Mouse (Mus musculus) midbrain, postnatal 0 days (tissue): ENCODE data around the gene Polr2h. TPM values are rescaled to one million over a fixed set of nuclear protein-coding genes. Genes with fewer than 3 reads are reported as not detected.

ENCODE experiments used
- ATAC-seq: fragments of 200-750 bp; cut with Nextera tagmentation; 2 replicates; pipeline ENCODE4 v1.8.0; 2017; ENCODE audit warnings: moderate number of reproducible peaks, mild to moderate bottlenecking, moderate TSS enrichment, moderate library complexity; ENCODE audit not compliant: low FRiP score
- DNase-seq: peaks from one replicate; pipeline ENCODE4 v3.0.0-alpha.2; 2015; ENCODE audit warnings: low spot score
- H3K27ac ChIP-seq: fragments of 300-500 bp; sonication (generic); 2 replicates; pipeline ENCODE4 v1.5.1; 2014; ENCODE audit warnings: low read depth, mild to moderate bottlenecking, low read length, mixed read lengths
- H3K27me3 ChIP-seq: fragments of 300-500 bp; sonication (generic); 2 replicates; pipeline ENCODE4 v1.6.1; 2014; ENCODE audit warnings: low read length, control low read depth, mixed read lengths; ENCODE audit not compliant: insufficient read depth
- H3K36me3 ChIP-seq: fragments of 300-500 bp; sonication (generic); 2 replicates; pipeline ENCODE4 v1.6.1; 2014; ENCODE audit warnings: low read length, control low read depth, mixed read lengths; ENCODE audit not compliant: insufficient read depth
- H3K4me1 ChIP-seq: fragments of 300-500 bp; sonication (generic); 2 replicates; pipeline ENCODE4 v1.6.1; 2014; ENCODE audit warnings: mild to moderate bottlenecking, control low read depth, antibody characterized with exemption, low read length, mixed read lengths; ENCODE audit not compliant: insufficient read depth
- H3K4me2 ChIP-seq: fragments of 300-500 bp; sonication (generic); 2 replicates; pipeline ENCODE4 v1.6.1; 2014; ENCODE audit warnings: low read depth, mild to moderate bottlenecking, low read length, mixed read lengths; ENCODE audit not compliant: poor library complexity, severe bottlenecking
- H3K4me3 ChIP-seq: fragments of 300-500 bp; sonication (generic); 2 replicates; pipeline ENCODE4 v1.5.1; 2014; ENCODE audit warnings: low read depth, mild to moderate bottlenecking, low read length, moderate library complexity
- H3K9ac ChIP-seq: fragments of 300-500 bp; sonication (generic); replicated peaks from 2 replicates; pipeline ENCODE4 v1.6.1; 2014; ENCODE audit warnings: mild to moderate bottlenecking, low read length, moderate library complexity, mixed read lengths; ENCODE audit not compliant: poor library complexity, severe bottlenecking
- H3K9me3 ChIP-seq: fragments of 300-500 bp; sonication (generic); 2 replicates; pipeline ENCODE4 v1.6.1; 2016; ENCODE audit warnings: low read length, control low read depth
- CTCF ChIP-seq: IDR thresholded peaks from 2 replicates; pipeline ENCODE4 v1.5.1; 2016; ENCODE audit warnings: antibody characterized with exemption, mild to moderate bottlenecking
- WGBS: fragments of 180-500 bp; shearing (Covaris S2); extraction: QIAGEN DNeasy Blood & Tissue Kit; methylation state at CpG from one replicate; pipeline ENCODE4 v1.1.7; 2014; 5-methylcytosine and 5-hydroxymethylcytosine counted together
- polyA plus RNA-seq: library from polyadenylated mRNA; unstranded; fragments of >200 nt; fragmentation: Nextera tagmentation; extraction: Ambion mirVana; gene quantifications from 2 replicates; pipeline ENCODE4 v1.2.1, GENCODE M21; 2015
- total RNA-seq: library from RNA; depleted of rRNA; stranded (reverse); fragments of >200 nt; gene quantifications from 2 replicates; pipeline ENCODE4 v1.2.3, GENCODE M21; 2014

The Polr2h gene
- total and polyA plus RNA-seq, 2 experiments from 2014 or later = 40.3 to 72.3 TPM

- Histone ChIP-seq H3K9ac (no peak overlapping the region), H3K4me1 (0 out of 2 replicates have a peak, but pooled peaks cover 1% of the 10 kb centered on the region), H3K4me2 (no peak overlapping the region), H3K27me3 (no peaks in the 10 kb centered on the region), H3K36me3 (peaks cover 33% of the 10 kb centered on the region), H3K4me3 (no peak overlapping the region), H3K27ac (no peak overlapping the region), H3K9me3 (no peaks in the 10 kb centered on the region)
- WGBS = 75% methylated on average over 19 of the region's 19 CpGs
- ATAC-seq (no peak), DNase-seq (peak; percentile 53)
- peak; percentile 80 for TF ChIP-seq CTCF
Observed at GRCm38 (mm10) chr16:20708939-20709734, 8.3 kb upstream of the Polr2h start.

GRCm38 (mm10) chr16:20710370-20710769 is 7.1 kb upstream of the Polr2h start:
- peaks cover 33% of the 10 kb centered on the region for H3K36me3 ChIP-seq
- DNase-seq = no peak
- no peak for ATAC-seq
- H3K27ac ChIP-seq = no peak overlapping the region
- H3K9me3 ChIP-seq = no peaks in the 10 kb centered on the region
- H3K27me3 ChIP-seq = no peaks in the 10 kb centered on the region
- no peak for TF ChIP-seq CTCF
- 94% methylated on average over 11 of the region's 11 CpGs for WGBS
- no peak overlapping the region for H3K4me3 ChIP-seq
- peaks cover 12% of the 10 kb centered on the region for H3K4me1 ChIP-seq
- no peak overlapping the region for H3K9ac ChIP-seq
- H3K4me2 ChIP-seq = no peak overlapping the region

DNA sequence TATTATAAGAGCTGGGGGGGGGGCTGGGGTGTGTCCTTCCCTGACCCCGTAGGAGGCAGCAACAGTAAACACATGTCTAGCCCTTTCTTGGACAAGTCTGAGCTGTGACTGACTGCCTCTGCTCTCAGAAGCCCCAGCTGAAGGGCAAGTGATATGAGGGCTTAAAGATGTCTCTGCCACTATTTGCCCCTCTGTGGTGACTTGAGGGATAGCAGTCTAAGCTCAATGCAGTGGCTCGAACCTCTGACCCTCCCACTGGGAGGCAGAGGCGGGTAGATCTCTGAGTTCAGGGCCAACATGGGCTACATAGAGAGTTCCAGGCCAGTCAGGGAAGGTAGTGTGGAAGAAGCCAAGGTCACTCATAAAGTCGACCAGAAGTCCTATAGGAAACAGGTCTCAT is 6.7 kb upstream of the Polr2h start:
- no peak overlapping the region for H3K9ac ChIP-seq
- peak; percentile 46 for TF ChIP-seq CTCF
- no peak for ATAC-seq
- 88% methylated on average over 4 of the region's 4 CpGs for WGBS
- no peaks in the 10 kb centered on the region for H3K27me3 ChIP-seq
- peaks cover 33% of the 10 kb centered on the region for H3K36me3 ChIP-seq
- H3K4me3 ChIP-seq = no peak overlapping the region
- H3K27ac ChIP-seq = no peak overlapping the region
- DNase-seq = no peak
- H3K4me2 ChIP-seq = no peak overlapping the region
- H3K9me3 ChIP-seq = no peaks in the 10 kb centered on the region
- peaks cover 12% of the 10 kb centered on the region for H3K4me1 ChIP-seq

DNA sequence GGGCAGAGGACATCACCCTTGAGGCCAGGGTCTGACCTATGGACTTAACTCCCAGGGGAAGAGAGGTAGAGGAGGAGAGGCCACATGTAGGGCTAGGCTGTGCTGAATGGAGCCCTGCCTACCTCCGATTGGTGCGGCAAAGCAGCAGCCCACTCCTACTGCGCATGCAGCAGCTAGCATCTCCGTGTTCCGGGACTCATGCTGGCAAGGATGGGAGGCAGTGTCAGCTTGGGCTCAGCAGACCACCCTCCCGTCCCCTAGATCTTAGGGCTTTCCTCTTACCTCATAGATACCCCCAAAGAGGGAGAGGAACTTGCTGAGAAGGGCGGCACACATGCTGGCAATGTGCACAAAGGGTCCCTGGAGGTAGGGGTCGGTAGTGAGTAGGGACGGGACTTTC is 5.3 kb upstream of the Polr2h start:
- ATAC-seq = no peak
- Histone ChIP-seq H3K27ac (no peak overlapping the region), H3K36me3 (peaks cover 33% of the 10 kb centered on the region), H3K27me3 (no peaks in the 10 kb centered on the region), H3K4me2 (no peak overlapping the region), H3K4me1 (peaks cover 12% of the 10 kb centered on the region), H3K4me3 (no peak overlapping the region), H3K9ac (no peak overlapping the region), H3K9me3 (no peaks in the 10 kb centered on the region)
- DNase-seq = no peak
- TF ChIP-seq CTCF = no peak
- 78% methylated on average over 9 of the region's 9 CpGs for WGBS

GRCm38 (mm10) chr16:20712889-20713288 is 4.6 kb upstream of the Polr2h start:
- no peaks in the 10 kb centered on the region for H3K9me3 ChIP-seq
- no peak overlapping the region for H3K4me2 ChIP-seq
- TF ChIP-seq CTCF = no peak
- H3K27ac ChIP-seq = no peak overlapping the region
- H3K4me1 ChIP-seq = peaks cover 12% of the 10 kb centered on the region
- H3K27me3 ChIP-seq = no peaks in the 10 kb centered on the region
- ATAC-seq (no peak), DNase-seq (no peak)
- H3K36me3 ChIP-seq = peaks cover 29% of the 10 kb centered on the region
- 96% methylated on average over 7 of the region's 7 CpGs for WGBS
- no peak overlapping the region for H3K9ac ChIP-seq
- no peak overlapping the region for H3K4me3 ChIP-seq

DNA sequence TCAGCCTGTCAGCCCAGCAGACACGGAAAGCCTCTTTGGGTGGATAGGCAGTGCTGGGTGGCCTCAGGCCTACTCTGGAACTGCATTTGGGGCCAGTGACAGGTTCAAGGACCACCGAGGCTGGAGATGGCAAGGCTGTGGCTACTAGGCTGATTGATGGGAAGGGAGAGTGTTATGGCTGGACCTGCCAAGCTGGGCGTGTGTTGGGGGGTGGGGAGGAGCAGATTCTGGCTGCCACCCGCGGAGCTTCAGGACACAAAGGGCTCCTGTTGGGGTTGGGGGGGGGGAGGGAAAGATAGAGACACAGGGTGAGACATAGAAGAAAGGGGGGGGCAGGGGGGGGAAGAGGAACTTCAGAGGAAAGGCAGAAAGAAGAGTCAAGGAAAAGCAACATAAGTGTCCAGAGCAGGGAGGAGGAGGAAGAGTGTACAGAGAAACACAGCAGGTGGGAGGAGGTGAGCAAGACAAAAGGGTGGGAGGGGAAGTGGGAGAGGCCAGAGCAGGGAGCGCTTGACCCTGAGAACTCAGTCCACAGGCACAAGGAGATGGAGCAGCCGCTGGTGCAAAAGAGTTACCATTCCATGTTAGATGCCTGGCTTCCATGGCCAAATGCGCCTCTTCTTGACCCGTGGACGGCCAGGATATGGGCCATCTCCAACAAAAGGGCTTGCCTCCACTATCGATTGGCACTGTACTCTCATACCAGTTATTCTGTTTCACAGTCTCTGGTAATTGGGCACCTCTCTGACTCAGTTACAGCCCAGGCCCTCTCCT is 3.0 kb upstream of the Polr2h start:
- H3K27ac ChIP-seq = no peak overlapping the region
- DNase-seq (no peak), ATAC-seq (no peak)
- TF ChIP-seq CTCF = no peak
- no peaks in the 10 kb centered on the region for H3K27me3 ChIP-seq
- WGBS = 32% methylated on average over 11 of the region's 11 CpGs
- peak overlapping the region; percentile 56 for H3K4me3 ChIP-seq
- peaks cover 20% of the 10 kb centered on the region for H3K36me3 ChIP-seq
- H3K9me3 ChIP-seq = no peaks in the 10 kb centered on the region
- peaks cover 12% of the 10 kb centered on the region for H3K4me1 ChIP-seq
- H3K9ac ChIP-seq = 0 out of 2 replicates have a peak overlapping the region, but pooled peaks have one; percentile 33
- H3K4me2 ChIP-seq = peak overlapping the region; percentile 94
